Mouse (Mus musculus) MEL (cell line): ENCODE measurements around the gene Dgkz. TPM values are rescaled to one million over a fixed set of nuclear protein-coding genes. Genes with fewer than 3 reads are reported as not detected.

Experiments
- DNase-seq: peaks from one replicate; pipeline ENCODE4 v3.0.0; 2011; ENCODE audit warnings: low read depth, low spot score
- H3K27ac ChIP-seq: 2 replicates; pipeline ENCODE4 v1.5.1; 2012; ENCODE audit warnings: low read depth, mild to moderate bottlenecking, control low read depth, low read length, moderate library complexity; ENCODE audit not compliant: control insufficient read depth
- H3K27me3 ChIP-seq, 2 experiments: fragments of 150-350 bp in 1 of 2; sonication (generic) in 1 of 2; 2 replicates each; pipeline ENCODE4 v1.6.1; 2012; ENCODE audit warnings: low read length in 2 of 2, mild to moderate bottlenecking in 2 of 2, improper control_type of control experiment in 1 of 2, moderate library complexity in 1 of 2; ENCODE audit not compliant: insufficient read depth in 2 of 2, control insufficient read depth in 1 of 2
- H3K36me3 ChIP-seq, 2 experiments: 2 replicates each; pipeline ENCODE4 v1.6.1; 2012 to 2014; ENCODE audit warnings: low read length in 2 of 2, improper control_type of control experiment in 1 of 2, inconsistent platforms in 1 of 2, mild to moderate bottlenecking in 1 of 2; ENCODE audit not compliant: insufficient read depth in 2 of 2, control insufficient read depth in 1 of 2
- H3K4me1 ChIP-seq, 2 experiments: fragments of 150-350 bp in 1 of 2; sonication (generic) in 1 of 2; 2 replicates each; pipeline ENCODE4 v1.6.1; 2012; ENCODE audit warnings: low read length in 2 of 2, improper control_type of control experiment in 1 of 2, mild to moderate bottlenecking in 1 of 2; ENCODE audit not compliant: insufficient read depth in 2 of 2, control insufficient read depth in 1 of 2
- H3K4me3 ChIP-seq, 2 experiments: fragments of 150-350 bp in 1 of 2; sonication (generic) in 1 of 2; 2 replicates each; pipeline ENCODE4 v1.5.1; 2012; ENCODE audit warnings: low read depth in 2 of 2, low read length in 2 of 2, mild to moderate bottlenecking in 2 of 2, moderate library complexity in 2 of 2, control low read depth in 1 of 2, improper control_type of control experiment in 1 of 2; ENCODE audit not compliant: control insufficient read depth in 1 of 2, insufficient read depth in 1 of 2
- H3K79me2 ChIP-seq: 2 replicates; pipeline ENCODE4 v1.6.1; 2012; ENCODE audit warnings: mild to moderate bottlenecking, low read length, moderate library complexity; ENCODE audit not compliant: control insufficient read depth, poor library complexity, insufficient read depth
- H3K9ac ChIP-seq: 2 replicates; pipeline ENCODE4 v1.6.1; 2012; ENCODE audit warnings: low read depth, mild to moderate bottlenecking, control low read depth, low read length, moderate library complexity; ENCODE audit not compliant: control insufficient read depth, poor library complexity, severe bottlenecking
- H3K9me3 ChIP-seq: fragments of 150-350 bp; sonication (generic); replicated peaks from 2 replicates; pipeline ENCODE4 v1.6.1; 2012; ENCODE audit warnings: mild to moderate bottlenecking, low read length, improper control_type of control experiment, moderate library complexity; ENCODE audit not compliant: insufficient read depth
- CHD2 ChIP-seq: IDR thresholded peaks from 2 replicates; pipeline ENCODE4 v1.6.1; 2011; ENCODE audit warnings: low read length, improper control_type of control experiment
- ELF1 ChIP-seq: IDR thresholded peaks from 2 replicates; pipeline ENCODE4 v1.6.1; 2014; ENCODE audit warnings: low read depth, mild to moderate bottlenecking, inconsistent platforms, low read length, improper control_type of control experiment, moderate library complexity
- EP300 ChIP-seq, 2 experiments: IDR thresholded peaks; 2 replicates each; pipeline ENCODE4 v1.6.1; 2011; ENCODE audit warnings: improper control_type of control experiment in 2 of 2, low read length in 2 of 2, low read depth in 1 of 2, mild to moderate bottlenecking in 1 of 2
- ETS1 ChIP-seq: IDR thresholded peaks from 2 replicates; pipeline ENCODE4 v1.6.1; 2012; ENCODE audit warnings: low read depth, mild to moderate bottlenecking, inconsistent platforms, low read length, improper control_type of control experiment, moderate library complexity
- HCFC1 ChIP-seq: IDR thresholded peaks from 2 replicates; pipeline ENCODE4 v1.6.1; 2012; ENCODE audit warnings: low read depth, mild to moderate bottlenecking, inconsistent platforms, low read length, improper control_type of control experiment, moderate library complexity
- KAT2A ChIP-seq: conservative IDR thresholded peaks from 2 replicates; pipeline ENCODE4 v1.6.1; 2012; ENCODE audit warnings: low read depth, low read length, improper control_type of control experiment, inconsistent platforms
- MAX ChIP-seq: IDR thresholded peaks from 2 replicates; pipeline ENCODE4 v1.6.1; 2011; ENCODE audit warnings: low read length, improper control_type of control experiment
- MXI1 ChIP-seq: IDR thresholded peaks from 2 replicates; pipeline ENCODE4 v1.6.1; 2011; ENCODE audit warnings: mild to moderate bottlenecking, low read depth, low read length, improper control_type of control experiment
- NRF1 ChIP-seq: IDR thresholded peaks from 2 replicates; pipeline ENCODE4 v1.6.1; 2014; ENCODE audit warnings: low read depth, mild to moderate bottlenecking, inconsistent platforms, low read length, improper control_type of control experiment, moderate library complexity; ENCODE audit not compliant: poor library complexity, insufficient read depth, severe bottlenecking
- RCOR1 ChIP-seq: IDR thresholded peaks from 2 replicates; pipeline ENCODE4 v1.6.1; 2012; ENCODE audit warnings: low read depth, mild to moderate bottlenecking, inconsistent platforms, low read length, improper control_type of control experiment
- TAL1 ChIP-seq: IDR thresholded peaks from 2 replicates; pipeline ENCODE4 v1.6.1; 2012; ENCODE audit warnings: mild to moderate bottlenecking, inconsistent platforms, low read length, moderate library complexity, mixed read lengths
- TCF12 ChIP-seq: IDR thresholded peaks from 2 replicates; pipeline ENCODE4 v1.6.1; 2014; ENCODE audit warnings: low read depth, mild to moderate bottlenecking, inconsistent platforms, low read length, improper control_type of control experiment, moderate library complexity
- UBTF ChIP-seq: IDR thresholded peaks from 2 replicates; pipeline ENCODE4 v1.6.1; 2012; ENCODE audit warnings: low read depth, mild to moderate bottlenecking, inconsistent platforms, low read length, improper control_type of control experiment, moderate library complexity, borderline replicate concordance; ENCODE audit not compliant: insufficient read depth
- USF2 ChIP-seq, 2 experiments: IDR thresholded peaks; 2 replicates each; pipeline ENCODE4 v1.6.1; 2011 to 2012; ENCODE audit warnings: improper control_type of control experiment in 2 of 2, low read length in 2 of 2, borderline replicate concordance in 1 of 2, inconsistent platforms in 1 of 2, low read depth in 1 of 2, mild to moderate bottlenecking in 1 of 2; ENCODE audit not compliant: insufficient read depth in 1 of 2
- ZC3H11A ChIP-seq: IDR thresholded peaks from 2 replicates; pipeline ENCODE4 v1.6.1; 2012; ENCODE audit warnings: low read depth, mild to moderate bottlenecking, inconsistent platforms, low read length, improper control_type of control experiment
- ZMIZ1 ChIP-seq: IDR thresholded peaks from 2 replicates; pipeline ENCODE4 v1.6.1; 2012; ENCODE audit warnings: low read depth, mild to moderate bottlenecking, inconsistent platforms, low read length, improper control_type of control experiment, moderate library complexity
- ZNF384 ChIP-seq: IDR thresholded peaks from 2 replicates; pipeline ENCODE4 v1.6.1; 2012; ENCODE audit warnings: low read depth, mild to moderate bottlenecking, inconsistent platforms, low read length, improper control_type of control experiment
- polyA plus RNA-seq, 2 experiments: library from polyadenylated mRNA; stranded (reverse) in 1 of 2; unstranded in 1 of 2; fragments of >175 nt in 1 of 2; fragments of >200 nt in 1 of 2; gene quantifications; 2 replicates each; pipeline versions ENCODE4 v1.2.1 to v1.2.4; 2012; ENCODE audit warnings: low replicate concordance in 2 of 2, low read depth in 1 of 2; ENCODE audit not compliant: insufficient read length in 2 of 2, insufficient read depth in 1 of 2, missing spikeins in 1 of 2
- total RNA-seq: library from RNA; depleted of rRNA; stranded (reverse); fragments of 300-350 nt; gene quantifications from 2 replicates; pipeline ENCODE4 v1.2.3, GENCODE M21; 2012

Dgkz gene
- total and polyA plus RNA-seq, 3 experiments: 65.6 to 165 TPM; not detected in 1

DNA sequence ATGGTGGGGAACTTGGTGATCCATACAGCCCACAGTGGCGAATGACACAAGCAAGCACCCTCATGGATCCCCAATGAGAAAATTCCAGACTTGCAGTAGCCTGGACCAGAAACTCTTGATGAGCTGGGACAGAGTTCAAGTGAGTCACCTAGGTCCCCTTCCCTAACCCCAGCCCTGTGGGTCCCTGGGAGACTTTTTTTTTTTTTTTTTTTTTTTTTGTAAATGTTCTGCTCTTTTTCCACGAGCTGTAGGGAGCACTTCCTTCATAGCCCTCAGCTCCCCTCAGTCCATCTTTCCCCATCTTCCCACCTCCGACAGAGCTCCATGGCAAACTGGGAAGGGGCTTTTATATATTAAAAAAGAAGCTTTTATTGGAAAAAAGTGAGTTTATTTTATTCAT lies 46.2 kb downstream of the Dgkz start:
- no peak for TF ChIP-seq CHD2
- TF ChIP-seq ZNF384: peak; percentile 73
- no peak overlapping the region for H3K9ac ChIP-seq
- H3K4me1 ChIP-seq: peaks cover under 1 to 13% of the 10 kb centered on the region in 2 experiments
- H3K9me3 ChIP-seq: no peaks in the 10 kb centered on the region
- peaks cover 15% of the 10 kb centered on the region for H3K79me2 ChIP-seq
- no peak overlapping the region for H3K27ac ChIP-seq
- no peak for DNase-seq
- no peak overlapping the region for H3K4me3 ChIP-seq
- H3K36me3 ChIP-seq: peaks cover 0 to 3% of the 10 kb centered on the region in 2 experiments; a peak in 2 of 4 replicates
- H3K27me3 ChIP-seq: no peaks in the 10 kb centered on the region

DNA sequence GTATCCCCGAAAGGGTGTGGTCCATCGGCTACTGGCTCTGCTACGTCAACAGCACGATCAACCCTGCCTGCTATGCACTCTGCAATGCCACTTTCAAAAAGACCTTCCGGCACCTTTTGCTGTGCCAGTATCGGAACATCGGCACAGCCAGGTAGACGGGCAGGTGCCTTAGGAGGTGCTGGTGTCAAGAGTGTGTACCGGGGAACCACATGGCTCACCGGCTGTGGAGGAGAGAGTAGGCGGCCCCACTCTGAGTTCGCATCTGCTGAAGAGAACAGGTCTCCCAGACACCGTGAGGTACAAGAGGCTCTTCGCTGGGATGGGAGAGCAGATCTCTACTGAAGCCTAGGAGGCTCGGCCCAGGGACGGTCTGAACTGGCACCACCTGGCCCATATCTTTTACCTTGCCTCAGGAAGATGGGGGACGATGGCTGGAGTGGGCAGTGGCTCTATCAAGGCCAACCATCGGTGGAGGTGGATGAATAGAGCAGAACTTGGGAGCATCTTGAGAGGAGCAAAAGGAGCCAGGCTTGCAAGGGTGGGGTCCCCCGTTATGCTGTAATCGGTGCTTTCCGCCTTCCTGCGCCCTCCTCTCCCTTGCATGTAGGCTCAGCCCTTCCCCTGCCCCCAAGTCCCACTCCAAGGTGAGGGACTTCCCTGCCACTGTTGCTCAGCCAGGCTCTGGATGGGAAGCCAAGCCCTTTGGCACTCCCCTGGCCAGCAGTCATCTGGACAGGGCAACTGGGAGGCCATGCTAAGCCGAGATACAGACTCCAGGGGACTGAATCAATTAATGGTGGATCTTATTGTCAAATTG lies 46.9 kb downstream of the Dgkz start:
- H3K27ac ChIP-seq: no peak overlapping the region
- H3K9me3 ChIP-seq: no peaks in the 10 kb centered on the region
- H3K4me1 ChIP-seq: peaks cover 3 to 16% of the 10 kb centered on the region in 2 experiments
- peaks cover 0 to 5% of the 10 kb centered on the region in 2 experiments; a peak in 2 of 4 replicates for H3K36me3 ChIP-seq
- no peak overlapping the region for H3K4me3 ChIP-seq
- peaks cover 22% of the 10 kb centered on the region for H3K79me2 ChIP-seq
- H3K27me3 ChIP-seq: no peaks in the 10 kb centered on the region
- no peak for DNase-seq
- no peak overlapping the region for H3K9ac ChIP-seq
- no peak for TF ChIP-seq HCFC1
- no peak for TF ChIP-seq ZNF384
- no peak for TF ChIP-seq ZMIZ1
- TF ChIP-seq TCF12: no peak
- TF ChIP-seq KAT2A: no peak
- TF ChIP-seq ETS1: no peak
- no peak for TF ChIP-seq TAL1
- no peak for TF ChIP-seq ZC3H11A
- no peak for TF ChIP-seq UBTF
- no peak for TF ChIP-seq USF2 (IDR thresholded peaks at IDR 0.05; ENCODE audit: borderline replicate concordance in 1 of 2, insufficient read depth in 1 of 2, low read depth in 1 of 2, low read length in 2 of 2)
- TF ChIP-seq EP300 (IDR thresholded peaks at IDR 0.05; ENCODE audit: low read depth in 1 of 2, low read length in 2 of 2): no peak
- TF ChIP-seq MAX: no peak
- no peak for TF ChIP-seq NRF1
- no peak for TF ChIP-seq RCOR1
- no peak for TF ChIP-seq MXI1
- TF ChIP-seq ELF1: no peak
